Mouse (Mus musculus) MEL (cell line): Measurements from ENCODE around the gene Acp1.

Source experiments
- BHLHE40 ChIP-seq: IDR thresholded peaks from 2 replicates; pipeline ENCODE4 v1.6.1; 2012; ENCODE audit warnings: low read depth, mild to moderate bottlenecking, inconsistent platforms, low read length, improper control_type of control experiment, borderline replicate concordance
- EP300 ChIP-seq, 2 experiments: IDR thresholded peaks; 2 replicates each; pipeline ENCODE4 v1.6.1; 2011; ENCODE audit warnings: improper control_type of control experiment in 2 of 2, low read length in 2 of 2, low read depth in 1 of 2, mild to moderate bottlenecking in 1 of 2
- POLR2A ChIP-seq, 2 experiments: IDR thresholded peaks; 2 replicates each; pipeline ENCODE4 v1.6.1; 2011 to 2012; ENCODE audit warnings: low read length in 2 of 2, mild to moderate bottlenecking in 2 of 2, control low read depth in 1 of 2, improper control_type of control experiment in 1 of 2, low read depth in 1 of 2, moderate library complexity in 1 of 2; ENCODE audit not compliant: control insufficient read depth in 1 of 2, insufficient read depth in 1 of 2, poor library complexity in 1 of 2
- TAL1 ChIP-seq: IDR thresholded peaks from 2 replicates; pipeline ENCODE4 v1.6.1; 2012; ENCODE audit warnings: mild to moderate bottlenecking, inconsistent platforms, low read length, moderate library complexity, mixed read lengths
- ZNF384 ChIP-seq: IDR thresholded peaks from 2 replicates; pipeline ENCODE4 v1.6.1; 2012; ENCODE audit warnings: low read depth, mild to moderate bottlenecking, inconsistent platforms, low read length, improper control_type of control experiment

DNA sequence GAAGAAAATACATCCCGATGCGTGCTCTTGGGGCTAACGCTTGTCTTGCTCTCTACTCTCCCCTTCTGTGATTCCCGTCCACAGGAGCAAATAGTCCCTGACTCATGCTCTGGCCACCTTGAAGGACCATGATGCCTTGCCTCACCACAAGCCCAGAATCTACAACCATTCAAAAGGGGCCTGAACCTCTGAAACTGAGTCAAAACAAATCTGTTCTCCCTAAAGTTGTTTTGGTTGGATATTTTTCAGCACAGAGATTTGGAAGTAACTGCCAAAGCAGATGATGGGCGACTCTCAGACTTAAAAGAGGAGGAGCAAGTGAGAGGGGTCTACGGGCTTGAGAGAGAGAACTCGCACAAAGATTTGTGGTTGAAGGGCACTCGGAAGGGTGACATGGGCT lies 529 bp downstream of the Acp1 start:
- TF ChIP-seq EP300 (IDR thresholded peaks at IDR 0.05; ENCODE audit: low read depth in 1 of 2, low read length in 2 of 2) (no peak), POLR2A (IDR thresholded peaks at IDR 0.05; ENCODE audit: control insufficient read depth in 1 of 2, insufficient read depth in 1 of 2, low read depth in 1 of 2, low read length in 2 of 2, poor library complexity in 1 of 2) (no peak), TAL1 (no peak), ZNF384 (no peak), BHLHE40 (no peak)
